Mouse (Mus musculus): Measurements from ENCODE around the gene Ntpcr.

Gene Ntpcr

DNA sequence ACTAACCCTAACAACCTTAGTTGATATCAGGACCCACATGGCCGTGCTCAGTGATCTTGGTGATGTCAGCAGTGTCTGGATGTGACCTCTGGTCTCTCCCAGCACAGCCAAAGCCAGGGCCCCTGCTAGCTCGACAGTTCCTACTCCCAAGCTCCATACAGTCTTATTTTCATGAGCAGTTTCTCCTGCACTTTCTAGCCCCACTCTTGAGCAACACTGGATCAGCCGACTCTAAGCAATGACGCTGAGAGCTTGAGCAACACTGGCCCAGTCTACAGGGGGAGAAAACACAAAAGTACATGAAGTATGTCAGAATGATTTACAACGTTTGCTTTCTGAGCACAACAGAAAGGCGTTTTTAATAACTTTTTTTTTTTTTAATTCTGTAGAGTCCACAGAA is 47.0 kb downstream of the Ntpcr start:
- DNase-seq (ENCODE audit: low spot score): no peak

DNA sequence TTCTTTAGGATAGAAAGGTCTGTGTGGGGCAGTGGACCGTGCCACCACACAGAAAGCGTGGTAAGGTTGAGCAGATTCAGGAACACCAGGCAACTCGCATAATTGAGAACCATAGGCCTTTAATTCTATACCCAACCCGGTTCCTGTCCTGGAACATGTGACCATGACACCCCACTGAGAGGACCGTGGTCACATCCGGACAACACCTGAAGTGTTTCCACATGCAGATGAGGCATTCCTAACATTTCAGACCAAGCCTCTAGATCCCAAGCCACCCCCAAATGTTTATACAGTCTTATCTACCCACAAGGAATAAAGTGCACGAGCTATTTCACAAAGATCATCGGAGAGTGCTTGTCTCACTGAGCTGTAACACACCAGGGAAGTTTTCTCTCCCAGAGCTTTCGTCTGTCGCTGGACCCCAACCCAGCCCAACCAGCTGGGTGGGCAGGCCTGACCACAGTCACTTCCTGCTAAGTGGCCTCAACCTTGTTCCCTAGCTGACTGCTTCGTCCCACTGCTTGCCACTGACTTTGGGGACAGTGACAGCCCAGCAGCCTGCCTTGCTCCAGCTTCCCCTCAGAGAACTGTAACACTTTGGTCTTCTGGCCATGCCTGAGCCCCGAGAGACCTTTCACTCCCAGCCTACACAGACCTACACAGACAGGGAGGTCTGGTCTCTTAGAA is 47.9 kb downstream of the Ntpcr start:
- DNase-seq (ENCODE audit: low spot score): no peak

DNA sequence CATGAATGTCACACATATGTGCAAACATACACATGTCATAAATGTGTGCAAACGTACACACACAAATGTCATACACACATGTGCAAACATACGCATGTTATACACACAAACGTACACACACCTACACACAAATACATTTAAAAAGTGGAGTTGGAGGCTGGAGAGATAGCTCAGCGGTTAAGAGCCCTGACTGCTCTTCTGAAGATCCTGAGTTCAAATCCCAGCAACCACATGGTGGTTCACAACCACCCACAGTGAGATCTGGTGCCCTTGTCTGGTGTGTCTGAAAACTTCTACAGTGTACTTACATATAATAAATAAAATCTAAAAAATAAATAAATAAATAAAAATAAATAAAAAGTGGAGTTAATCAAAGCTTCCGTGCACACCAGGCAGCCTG is 49.2 kb downstream of the Ntpcr start:
- no peak for DNase-seq (ENCODE audit: low spot score)

DNA sequence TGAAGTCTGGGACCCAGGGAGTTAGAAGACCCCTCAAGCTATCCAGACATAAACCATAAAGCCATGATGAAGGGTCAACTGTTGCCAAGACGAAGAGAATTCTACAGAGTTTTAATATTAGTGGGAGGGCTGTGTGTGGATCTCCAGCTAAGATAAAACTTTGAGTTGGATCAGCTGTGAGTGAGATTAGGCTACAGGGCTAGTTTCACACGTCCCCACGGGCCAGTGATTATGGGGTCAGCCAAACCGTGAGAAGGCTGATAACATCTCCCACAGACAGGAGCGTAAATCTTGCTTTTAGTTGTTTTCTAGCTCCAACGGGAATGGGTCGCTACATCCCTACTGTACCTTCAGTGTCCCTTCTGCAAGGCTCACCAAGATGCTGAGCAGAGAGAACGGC is 49.9 kb downstream of the Ntpcr start:
- no peak for DNase-seq (ENCODE audit: low spot score)

DNA sequence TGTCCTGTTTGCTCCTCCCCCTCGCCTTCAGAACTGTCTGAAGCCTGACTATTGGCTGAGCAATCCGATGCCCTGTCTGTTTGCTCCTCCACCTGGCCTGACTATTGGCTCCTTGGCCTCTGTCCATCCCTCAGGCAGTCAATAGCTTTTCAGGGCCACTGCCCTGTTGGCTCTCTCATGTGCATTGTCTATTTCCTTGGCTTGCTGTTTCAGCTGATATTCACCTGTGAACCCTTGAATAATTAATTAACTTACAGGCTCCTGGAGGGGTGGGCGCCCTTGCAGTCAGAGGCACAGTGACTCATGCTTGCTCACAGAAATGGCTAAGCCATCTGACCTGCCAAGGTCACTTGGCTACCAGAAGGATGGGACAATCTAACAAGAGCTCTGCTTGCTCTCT is 52.4 kb downstream of the Ntpcr start:
- DNase-seq (ENCODE audit: low spot score): no peak

DNA sequence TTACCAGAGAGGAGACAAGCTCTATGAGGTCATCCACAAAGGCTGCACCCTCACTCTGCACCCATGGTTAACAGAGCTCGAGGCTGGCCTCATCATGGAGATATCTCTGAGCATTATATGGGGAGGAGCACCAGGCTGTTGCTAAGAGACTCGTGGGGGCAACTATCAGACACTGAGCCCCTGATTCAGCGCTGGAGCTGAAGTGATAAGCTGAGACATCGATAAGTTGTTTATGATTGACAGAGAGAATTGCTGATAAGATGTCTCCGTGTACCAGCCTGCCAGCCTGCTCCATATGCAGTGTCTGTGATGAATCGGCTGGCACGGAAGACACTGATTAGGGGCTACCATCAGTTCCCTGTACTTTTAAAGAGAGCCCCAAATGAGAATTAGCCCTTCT is 57.1 kb downstream of the Ntpcr start:
- no peak for DNase-seq (ENCODE audit: low spot score)

DNA sequence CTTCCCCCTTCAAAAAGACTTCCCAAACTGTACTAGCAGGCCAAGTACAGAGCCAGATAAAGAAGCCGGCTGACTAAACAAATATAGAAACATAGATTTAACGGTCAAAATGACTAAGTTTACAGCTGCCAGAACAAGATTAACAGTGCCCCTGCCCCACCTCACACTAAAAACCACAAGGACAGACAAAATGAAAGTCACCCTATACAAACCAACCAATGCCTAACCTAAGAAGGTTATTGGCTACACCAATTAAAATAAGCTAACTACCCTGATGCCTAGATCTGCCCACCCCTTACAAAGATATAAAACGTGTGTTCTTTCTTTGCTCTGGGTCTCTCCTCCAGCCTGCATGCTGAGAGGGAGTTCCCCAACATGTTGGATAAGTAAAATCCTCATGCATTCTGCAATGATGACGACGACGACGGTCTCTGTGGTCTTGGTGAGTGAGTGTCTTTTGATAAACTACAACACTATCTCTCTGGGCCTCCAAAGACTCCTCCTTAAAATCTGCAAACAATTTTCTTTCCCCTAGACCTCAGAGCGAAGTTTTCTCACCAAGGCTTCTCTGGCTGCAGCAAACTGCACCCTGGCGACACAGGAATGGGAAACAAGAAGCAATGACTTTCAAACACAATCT is 63.2 kb downstream of the Ntpcr start:
- peak; percentile 3 for DNase-seq (ENCODE audit: low spot score)

DNA sequence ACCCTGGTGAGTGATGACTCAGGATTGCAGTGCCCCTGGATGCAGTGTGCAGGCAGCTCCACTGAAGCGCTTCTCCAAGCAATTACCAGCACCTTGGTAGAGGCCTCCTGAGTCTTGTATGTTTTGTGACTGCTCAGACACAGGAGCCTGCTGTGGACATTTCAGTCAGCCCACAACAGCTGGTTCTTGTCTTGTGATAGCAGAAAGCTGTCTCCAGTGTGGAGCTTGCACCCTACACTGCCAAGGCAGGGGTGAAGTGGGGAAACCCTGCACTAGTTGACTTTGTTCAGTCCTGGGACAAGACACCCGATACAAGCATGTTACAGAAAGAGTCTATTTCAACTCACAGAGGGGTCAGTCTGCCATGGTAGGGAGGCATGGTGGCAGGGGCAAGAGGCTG is 65.6 kb downstream of the Ntpcr start:
- no peak for DNase-seq (ENCODE audit: low spot score)

DNA sequence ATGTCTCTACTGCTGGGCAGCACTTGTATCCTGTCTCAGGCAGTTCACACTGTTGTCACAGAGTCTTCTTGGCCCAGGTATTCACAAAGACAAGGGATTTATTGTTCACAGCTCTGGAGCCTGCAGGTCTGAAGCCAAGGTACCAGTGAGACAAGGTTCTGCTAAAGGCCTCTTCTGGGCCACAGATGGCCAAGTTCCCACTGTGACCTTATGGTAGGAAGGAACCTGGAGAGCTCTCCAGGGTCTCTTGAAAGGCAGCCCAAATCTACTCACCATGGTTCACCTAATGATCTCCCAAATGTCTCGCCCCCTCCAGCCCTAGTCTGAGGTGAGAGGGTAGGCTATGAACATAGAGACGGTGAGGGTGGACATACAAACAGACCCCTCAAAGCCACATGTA is 67.2 kb downstream of the Ntpcr start:
- no peak for DNase-seq (ENCODE audit: low spot score)
